In genomic region chr11:76125386-76125785, GRCm38 (mm10) we compare ENCODE assay signal across 9 mouse cellular contexts. TPM values are rescaled to one million over a fixed set of nuclear protein-coding genes. Genes with fewer than 3 reads are reported as not detected.
DNase-seq lines count a peak whose midpoint lies in the region; ATAC-seq and TF ChIP-seq lines count a peak whose summit lies in the region.
"Had no signal": no experiment of that assay in that cellular context is flagged by ENCODE, and none has a peak within 500 bp of the region (broad histone marks: within the 10 kb centered on the region; RNA-seq: fewer than 3 reads in every experiment).

No protein-coding gene starts in this region.

- no peak for TF ChIP-seq EP300 in liver, postnatal 0 days (IDR thresholded peaks at IDR 0.05; ENCODE audit: low read depth)

- H3K4me1 ChIP-seq in liver, postnatal 0 days (ENCODE audit: insufficient read depth) = no peaks in the 10 kb centered on the region; the same call in 1 of the 2 replicates
- H3K4me1 ChIP-seq in embryonic facial prominence, embryonic 12.5 days = peaks cover 28% of the 10 kb centered on the region
- peaks cover 58% of the 10 kb centered on the region for H3K4me1 ChIP-seq in heart, embryonic 13.5 days
- H3K4me1 ChIP-seq in kidney, embryonic 16.5 days (ENCODE audit: insufficient read depth, low read length) = peaks cover 9% of the 10 kb centered on the region

- no peaks in the 10 kb centered on the region for H3K9me3 ChIP-seq in liver, postnatal 0 days (ENCODE audit: low read length)
- H3K9me3 ChIP-seq in embryonic facial prominence, embryonic 12.5 days = no peaks in the 10 kb centered on the region
- H3K9me3 ChIP-seq in heart, embryonic 13.5 days = no peaks in the 10 kb centered on the region
- H3K9me3 ChIP-seq in kidney, embryonic 16.5 days (ENCODE audit: low read length) = no peaks in the 10 kb centered on the region

- no peaks in the 10 kb centered on the region for H3K27me3 ChIP-seq in liver, postnatal 0 days (ENCODE audit: insufficient read depth, low read length)
- no peaks in the 10 kb centered on the region for H3K27me3 ChIP-seq in embryonic facial prominence, embryonic 12.5 days
- no peaks in the 10 kb centered on the region for H3K27me3 ChIP-seq in heart, embryonic 13.5 days (replicated peaks)
- H3K27me3 ChIP-seq in kidney, embryonic 16.5 days (ENCODE audit: insufficient read depth, low read length) = no peaks in the 10 kb centered on the region

- peaks cover 9% of the 10 kb centered on the region for H3K36me3 ChIP-seq in liver, postnatal 0 days (replicated peaks; ENCODE audit: insufficient read depth, low read length)
- no peaks in the 10 kb centered on the region for H3K36me3 ChIP-seq in embryonic facial prominence, embryonic 12.5 days
- peaks cover 18% of the 10 kb centered on the region for H3K36me3 ChIP-seq in heart, embryonic 13.5 days
- H3K36me3 ChIP-seq in kidney, embryonic 16.5 days (ENCODE audit: insufficient read depth, low read length) = 0 out of 2 replicates have a peak, but pooled peaks cover 6% of the 10 kb centered on the region

- no peak overlapping the region for H3K4me2 ChIP-seq in liver, postnatal 0 days (ENCODE audit: low read depth, low read length)
- peak overlapping the region; percentile 11; the same call in 1 of the 2 replicates for H3K4me2 ChIP-seq in embryonic facial prominence, embryonic 12.5 days (replicated peaks)
- peak overlapping the region; percentile 59 for H3K4me2 ChIP-seq in heart, embryonic 13.5 days
- H3K4me2 ChIP-seq in kidney, embryonic 16.5 days (replicated peaks; ENCODE audit: low read depth, low read length) = no peak overlapping the region

- no peak overlapping the region for H3K4me3 ChIP-seq in liver, postnatal 0 days (ENCODE audit: low read depth, low read length)
- H3K4me3 ChIP-seq in embryonic facial prominence, embryonic 12.5 days = no peak overlapping the region
- 0 out of 2 replicates have a peak overlapping the region, but pooled peaks have one; percentile 8 for H3K4me3 ChIP-seq in heart, embryonic 13.5 days
- no peak overlapping the region for H3K4me3 ChIP-seq in kidney, embryonic 16.5 days (ENCODE audit: low read length)
- H3K4me3 ChIP-seq: myocyte had no signal

- H3K9ac ChIP-seq in liver, postnatal 0 days (replicated peaks) = no peak overlapping the region
- H3K9ac ChIP-seq in embryonic facial prominence, embryonic 12.5 days = no peak overlapping the region
- H3K9ac ChIP-seq in heart, embryonic 13.5 days = peak overlapping the region; percentile 45; the same call in 1 of the 2 replicates
- H3K9ac ChIP-seq in kidney, embryonic 16.5 days (replicated peaks; ENCODE audit: low read length) = no peak overlapping the region

- DNase-seq in liver = peak; percentile 25
- no peak for DNase-seq in liver, postnatal 0 days
- peak; percentile 24 for DNase-seq in skeletal muscle tissue, adult 2 months (ENCODE audit: low read depth, low spot score)
- no peak for DNase-seq in urinary bladder, postnatal 10 days (ENCODE audit: low spot score)

- WGBS in liver, postnatal 0 days (ENCODE audit: insufficient replicate concordance) = 74% methylated on average over 8 of the region's 8 CpGs
- WGBS in embryonic facial prominence, embryonic 12.5 days = 33% methylated on average over 8 of the region's 8 CpGs
- 22% methylated on average over 8 of the region's 8 CpGs for WGBS in heart, embryonic 13.5 days
- WGBS in kidney, embryonic 16.5 days = 45% methylated on average over 8 of the region's 8 CpGs

- no peak for ATAC-seq in liver, postnatal 0 days
- 0 out of 2 replicates have a peak, but pooled peaks have one; percentile 52 for ATAC-seq in embryonic facial prominence, embryonic 12.5 days (ENCODE audit: insufficient number of reproducible peaks, insufficient read depth, low FRiP score, low TSS enrichment)
- peak; percentile 61; the same call in 1 of the 2 replicates for ATAC-seq in heart, embryonic 13.5 days (ENCODE audit: extremely low read depth, insufficient number of reproducible peaks, low FRiP score, low TSS enrichment)
- no peak for ATAC-seq in kidney, embryonic 16.5 days (ENCODE audit: low FRiP score, low TSS enrichment)

- no peak overlapping the region for H3K27ac ChIP-seq in liver, postnatal 0 days (ENCODE audit: low read depth)
- peak overlapping the region; percentile 70 for H3K27ac ChIP-seq in embryonic facial prominence, embryonic 12.5 days
- peak overlapping the region; percentile 92 for H3K27ac ChIP-seq in heart, embryonic 13.5 days (replicated peaks)
- no peak overlapping the region for H3K27ac ChIP-seq in kidney, embryonic 16.5 days (ENCODE audit: low read length)
- H3K27ac ChIP-seq: macrophage had no signal

- TF ChIP-seq CTCF in liver, postnatal 0 days (IDR thresholded peaks at IDR 0.05; ENCODE audit: low read depth) = no peak

RNA-seq across cellular contexts. Expression of gene Vps53, which starts 54.1 kb away (rescaled TPM):
- polyA plus RNA-seq in liver, postnatal 0 days (2015; fragmentation: Nextera tagmentation; extraction: Ambion mirVana) = 15.4 and 16.2 TPM in 2 replicates
- polyA plus RNA-seq in embryonic facial prominence, embryonic 12.5 days (2016; fragmentation: Nextera tagmentation; extraction: Ambion mirVana) = 44.1 and 45.9 TPM in 2 replicates
- 28.4 and 31.8 TPM in 2 replicates for polyA plus RNA-seq in heart, embryonic 13.5 days (2015; fragmentation: Nextera tagmentation; extraction: Ambion mirVana)
- polyA plus RNA-seq in kidney, embryonic 16.5 days (2015; fragmentation: Nextera tagmentation; extraction: Ambion mirVana) = 46.2 and 46.9 TPM in 2 replicates

RNA-seq across cellular contexts. Expression of gene Fam57a, which starts 54.1 kb away (rescaled TPM):
- 2.3 and 2.5 TPM in 2 replicates for polyA plus RNA-seq in liver, postnatal 0 days (2015; fragmentation: Nextera tagmentation; extraction: Ambion mirVana)
- polyA plus RNA-seq in embryonic facial prominence, embryonic 12.5 days (2016; fragmentation: Nextera tagmentation; extraction: Ambion mirVana) = 26.8 and 27.5 TPM in 2 replicates
- 22.8 and 26.9 TPM in 2 replicates for polyA plus RNA-seq in heart, embryonic 13.5 days (2015; fragmentation: Nextera tagmentation; extraction: Ambion mirVana)
- 27.0 and 28.6 TPM in 2 replicates for polyA plus RNA-seq in kidney, embryonic 16.5 days (2015; fragmentation: Nextera tagmentation; extraction: Ambion mirVana)

Comparison
In these comparisons a context has a peak if more than half of its experiments do, and no peak if none do; other contexts are left out.
1. DNase-seq: peak in liver (single experiment) and skeletal muscle tissue, adult 2 months (single experiment); none in liver, postnatal 0 days (single experiment) and urinary bladder, postnatal 10 days (single experiment).
2. ATAC-seq: peak in embryonic facial prominence, embryonic 12.5 days (single experiment) and heart, embryonic 13.5 days (single experiment); none in liver, postnatal 0 days (single experiment) and kidney, embryonic 16.5 days (single experiment).
3. H3K27ac ChIP-seq: peak in embryonic facial prominence, embryonic 12.5 days (single experiment) and heart, embryonic 13.5 days (single experiment); none in liver, postnatal 0 days (single experiment) and kidney, embryonic 16.5 days (single experiment).
4. H3K4me2 ChIP-seq: peak in embryonic facial prominence, embryonic 12.5 days (single experiment) and heart, embryonic 13.5 days (single experiment); none in liver, postnatal 0 days (single experiment) and kidney, embryonic 16.5 days (single experiment).